Mouse (Mus musculus) embryonic fibroblast, embryonic 13.5 days (primary cell): ENCODE measurements around the gene Prdm16.

ENCODE experiments used
- CTCF ChIP-seq: IDR thresholded peaks from 2 replicates; pipeline ENCODE4 v1.5.1; 2011; ENCODE audit warnings: mild to moderate bottlenecking, control low read depth, low read length, moderate library complexity, borderline replicate concordance; ENCODE audit not compliant: insufficient read depth
- POLR2A ChIP-seq: IDR thresholded peaks from 2 replicates; pipeline ENCODE4 v1.6.1; 2011; ENCODE audit warnings: low read depth, mild to moderate bottlenecking, control low read depth, low read length, moderate library complexity

- TF ChIP-seq POLR2A = no peak
- TF ChIP-seq CTCF = no peak
These were observed 180.3 kb downstream of the Prdm16 start for GRCm38 (mm10) chr4:154456265-154456822.
